Mouse (Mus musculus): ENCODE measurements at regions not wholly inside any gene's neighbourhood (a gene's known extent, or its start where the extent isn't known, plus 50 kb on each side); places are given as distances from the start of the nearest gene placed in this dataset.

DNA sequence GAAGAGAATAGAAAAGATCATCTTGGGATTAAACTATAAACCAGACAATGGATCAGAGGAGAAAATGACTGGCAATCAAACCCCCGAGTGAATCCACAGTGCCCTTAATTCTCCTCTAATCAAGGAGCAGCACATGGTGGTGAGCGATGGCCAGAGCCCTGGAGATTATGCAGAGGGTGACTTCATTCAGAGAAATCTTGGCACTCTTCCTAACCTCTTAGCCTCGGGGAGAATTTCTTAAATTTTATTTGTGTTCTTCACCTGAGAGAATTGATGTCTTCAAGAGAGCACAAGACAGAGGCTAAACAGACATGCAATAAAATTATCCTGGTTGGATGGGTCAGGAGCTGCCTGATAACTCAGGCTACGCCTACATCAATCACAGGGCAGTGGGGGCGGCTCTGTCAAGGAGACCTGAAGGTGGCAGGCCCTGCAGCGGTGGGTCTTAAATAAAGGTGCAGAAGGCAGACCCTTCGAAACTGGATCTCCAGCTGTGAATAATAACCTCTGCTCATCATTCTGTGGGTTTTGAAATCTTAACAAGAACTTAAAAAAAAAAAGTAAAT is 316.5 kb upstream of the Klf12 start:
- no peak for TF ChIP-seq ZNF384 (IDR thresholded peaks at IDR 0.05; ENCODE audit: low read depth, low read length)
- no peak for TF ChIP-seq CHD2 (IDR thresholded peaks at IDR 0.05; ENCODE audit: low read depth, low read length)

Data from ES-E14 (cell line).